Mouse (Mus musculus) liver, adult 2 months (tissue): ENCODE measurements around the gene Plekha6.

Experiments used
- CTCF ChIP-seq: fragments of 200-500 bp; IDR thresholded peaks from 2 replicates; pipeline ENCODE4 v1.5.1; 2011; ENCODE audit warnings: low read depth, low read length, control low read depth
- POLR2A ChIP-seq: fragments of 200-500 bp; IDR thresholded peaks from 2 replicates; pipeline ENCODE4 v1.6.1; 2011; ENCODE audit warnings: low read length, control low read depth; ENCODE audit not compliant: insufficient read depth; ENCODE audit errors: extremely low read depth

- TF ChIP-seq CTCF (no peak), POLR2A (no peak)
These were observed 165.1 kb downstream of the Plekha6 start for GRCm38 (mm10) chr1:133328896-133329637.
